In the genomic region with DNA sequence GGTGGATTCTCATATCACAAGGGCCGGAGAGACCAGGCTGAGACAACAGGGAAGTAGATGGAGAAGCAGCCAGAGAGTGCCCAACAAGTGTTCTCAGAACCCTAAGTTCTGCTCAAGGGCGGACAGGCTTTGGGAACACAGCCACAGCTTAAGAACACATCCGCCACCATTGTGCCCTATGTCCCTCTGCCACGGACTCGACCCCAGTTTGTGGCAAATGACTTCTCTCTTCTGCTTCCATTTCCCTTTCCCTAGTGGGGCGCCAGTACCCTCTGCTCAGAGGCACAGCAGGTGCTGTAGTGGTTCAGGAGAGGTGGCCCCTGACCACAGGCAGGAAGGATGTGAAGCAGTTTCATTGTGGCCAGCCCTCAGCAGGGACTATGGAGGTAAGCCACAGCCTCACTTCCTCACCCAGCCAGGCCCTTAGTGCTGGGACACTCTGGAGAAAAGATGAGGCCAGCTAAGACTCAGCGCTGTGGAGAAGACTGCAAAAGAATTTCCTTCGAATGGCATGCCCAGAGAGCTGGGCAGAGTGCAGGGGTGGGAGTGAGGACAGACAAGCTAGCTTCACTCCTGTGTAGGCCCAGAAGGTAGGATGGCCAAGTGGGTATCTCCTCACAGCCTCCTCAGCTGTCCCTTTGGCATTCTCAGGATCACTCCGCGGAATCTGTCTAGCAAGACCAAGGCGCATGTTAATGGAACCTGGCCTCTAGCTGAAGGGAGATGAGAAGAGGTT, we compare ENCODE assay signal across 10 mouse cellular contexts. TPM values are rescaled to one million over a fixed set of nuclear protein-coding genes. Genes with fewer than 3 reads are reported as not detected.
DNase-seq lines count a peak whose midpoint lies in the region; ATAC-seq lines count a peak whose summit lies in the region.
"Had no signal": no experiment of that assay in that cellular context is flagged by ENCODE, and none has a peak within 500 bp of the region (broad histone marks: within the 10 kb centered on the region; RNA-seq: fewer than 3 reads in every experiment).

No protein-coding gene starts in this region.

- no peak for ATAC-seq in intestine, embryonic 15.5 days
- no peak for ATAC-seq in intestine, embryonic 16.5 days
- ATAC-seq in activated CD4-positive, CD25-positive, alpha-beta regulatory T cell, adult 4 months, result peak; percentile 16

- H3K9me3 ChIP-seq in intestine, embryonic 15.5 days, result no peaks in the 10 kb centered on the region
- peaks cover 4% of the 10 kb centered on the region; the same call in 1 of the 2 replicates for H3K9me3 ChIP-seq in intestine, embryonic 16.5 days (ENCODE audit: control insufficient read depth, low read length)

- 93% methylated on average over 11 of the region's 11 CpGs for WGBS in intestine, embryonic 15.5 days
- WGBS in intestine, embryonic 16.5 days, result 95% methylated on average over 11 of the region's 11 CpGs

- no peak overlapping the region for H3K4me2 ChIP-seq in intestine, embryonic 15.5 days (replicated peaks)
- H3K4me2 ChIP-seq in intestine, embryonic 16.5 days (ENCODE audit: low read depth, low read length), result no peak overlapping the region

- intact Hi-C loops in left cerebral cortex, postnatal 4 days (cut with DNase I), result no loop called here

- H3K27ac ChIP-seq in intestine, embryonic 15.5 days, result 0 out of 2 replicates have a peak overlapping the region, but pooled peaks have one; percentile 56
- H3K27ac ChIP-seq in intestine, embryonic 16.5 days (ENCODE audit: low read length), result no peak overlapping the region

- H3K4me1 ChIP-seq in intestine, embryonic 15.5 days (replicated peaks), result peaks cover 36% of the 10 kb centered on the region
- H3K4me1 ChIP-seq in intestine, embryonic 16.5 days (ENCODE audit: control insufficient read depth, insufficient read depth, low read length), result peaks cover 36% of the 10 kb centered on the region

- no peaks in the 10 kb centered on the region for H3K36me3 ChIP-seq in intestine, embryonic 15.5 days
- H3K36me3 ChIP-seq in intestine, embryonic 16.5 days (ENCODE audit: control insufficient read depth, insufficient read depth, low read length), result no peaks in the 10 kb centered on the region

- H3K9ac ChIP-seq in intestine, embryonic 15.5 days, result no peak overlapping the region
- H3K9ac ChIP-seq in intestine, embryonic 16.5 days (ENCODE audit: low read depth, low read length), result no peak overlapping the region

- no peak overlapping the region for H3K4me3 ChIP-seq in intestine, embryonic 15.5 days (replicated peaks)
- no peak overlapping the region for H3K4me3 ChIP-seq in intestine, embryonic 16.5 days (ENCODE audit: low read length)
- H3K4me3 ChIP-seq: erythroblast, embryonic 14.5 days had no signal

- no peaks in the 10 kb centered on the region for H3K27me3 ChIP-seq in intestine, embryonic 15.5 days (replicated peaks)
- no peaks in the 10 kb centered on the region for H3K27me3 ChIP-seq in intestine, embryonic 16.5 days (replicated peaks; ENCODE audit: control insufficient read depth, insufficient read depth, low read length)

- DNase-seq in induced T-regulatory cell, adult 2 months (ENCODE audit: low read depth), result peak; percentile 78
- DNase-seq in monocyte, adult 2 months (ENCODE audit: low read depth in 1 of 2, low spot score in 2 of 2), result peak; percentile 68 to 80
- DNase-seq in testis, postnatal 10 days (ENCODE audit: low spot score), result no peak
- no peak for DNase-seq in left cerebral cortex, postnatal 4 days
- DNase-seq in retina, embryonic 14.5 days (ENCODE audit: low spot score), result no peak
- DNase-seq: cerebellum, adult 18-20 months had no signal

RNA-seq across cellular contexts. Expression of a gene that starts 19.9 kb away (rescaled TPM):
- 8.8 and 9.2 TPM in 2 replicates for polyA plus RNA-seq in intestine, embryonic 15.5 days (2015; fragmentation: Nextera tagmentation; extraction: Ambion mirVana)
- 5.7 and 5.8 TPM in 2 replicates for polyA plus RNA-seq in intestine, embryonic 16.5 days (2015; fragmentation: Nextera tagmentation; extraction: Ambion mirVana)
- polyA plus RNA-seq in activated CD4-positive, CD25-positive, alpha-beta regulatory T cell, adult 4 months (2017; shearing (Covaris generic)), result 1 to 10 TPM; 3.2 to 4.1 TPM
- 10 to 100 TPM; 34.7 to 39.7 TPM for total RNA-seq in left cerebral cortex, postnatal 4 days (2021)

Comparison
In these comparisons a context has a peak if more than half of its experiments do, and no peak if none do; other contexts are left out.
1. DNase-seq: peak in induced T-regulatory cell, adult 2 months (single experiment) and monocyte, adult 2 months (2 of 2); none in testis, postnatal 10 days (single experiment), left cerebral cortex, postnatal 4 days (single experiment) and retina, embryonic 14.5 days (single experiment).